Mouse (Mus musculus): ENCODE results near the gene Atp2a1. TPM values are rescaled to one million over a fixed set of nuclear protein-coding genes. Genes with fewer than 3 reads are reported as not detected.

Atp2a1 gene
- polyA plus RNA-seq, 1 experiment from 2014 or later: 12.7 TPM

GRCm38 (mm10) chr7:126397822-126398221, 65.1 kb downstream of the Atp2a1 start:
- Histone ChIP-seq H3K36me3 (no peaks in the 10 kb centered on the region), H3K4me3 (replicated peaks) (no peak overlapping the region), H3K9me3 (replicated peaks) (no peaks in the 10 kb centered on the region), H3K9ac (replicated peaks) (no peak overlapping the region), H3K4me2 (no peak overlapping the region), H3K27ac (replicated peaks) (no peak overlapping the region), H3K27me3 (replicated peaks) (no peaks in the 10 kb centered on the region), H3K4me1 (peaks cover 12% of the 10 kb centered on the region)
- WGBS: 90% methylated on average over 4 of the region's 4 CpGs
- ATAC-seq (ENCODE audit: low FRiP score): no peak

- no peaks in the 10 kb centered on the region for H3K36me3 ChIP-seq
- H3K27ac ChIP-seq (replicated peaks): no peak overlapping the region
- no peaks in the 10 kb centered on the region for H3K27me3 ChIP-seq (replicated peaks)
- no peak overlapping the region for H3K4me3 ChIP-seq (replicated peaks)
- H3K4me1 ChIP-seq: peaks cover 12% of the 10 kb centered on the region
- peak overlapping the region; percentile 37 for H3K4me2 ChIP-seq
- 58% methylated on average over 6 of the region's 6 CpGs for WGBS
- no peak for ATAC-seq (ENCODE audit: low FRiP score)
- H3K9ac ChIP-seq (replicated peaks): no peak overlapping the region
- H3K9me3 ChIP-seq (replicated peaks): no peaks in the 10 kb centered on the region
Measured at GRCm38 (mm10) chr7:126397221-126397620, 65.7 kb downstream of the Atp2a1 start.

GRCm38 (mm10) chr7:126396298-126397119, 66.4 kb downstream of the Atp2a1 start, which contains the start of gene Nfatc2ip:
Gene Nfatc2ip, minus strand, starts transcription at chr7:126396737.
- Histone ChIP-seq H3K36me3 (no peaks in the 10 kb centered on the region; the same call in 1 of the 2 replicates), H3K4me2 (peak within 1 kb of the TSS; percentile 91), H3K9ac (replicated peaks) (peak within 1 kb of the TSS; percentile 67), H3K9me3 (replicated peaks) (no peaks in the 10 kb centered on the region), H3K27ac (replicated peaks) (peak within 1 kb of the TSS; percentile 75), H3K27me3 (replicated peaks) (no peaks in the 10 kb centered on the region), H3K4me1 (peaks cover 12% of the 10 kb centered on the region), H3K4me3 (replicated peaks) (peak within 1 kb of the TSS; percentile 77)
- peak; percentile 100 for ATAC-seq (ENCODE audit: low FRiP score)
- under 1% methylated on average over 59 of the region's 59 CpGs for WGBS

Other genes with a start within 250 kb of the Atp2a1 start
- gene Sbk1, start 190.5 kb downstream of the Atp2a1 start, polyA plus RNA-seq (2015; fragmentation: Nextera tagmentation; extraction: Ambion mirVana): 143 and 182 TPM in 2 replicates
- gene Lat, start 93.5 kb downstream of the Atp2a1 start, polyA plus RNA-seq (2015; fragmentation: Nextera tagmentation; extraction: Ambion mirVana): 0.56 and 31.7 TPM in 2 replicates
- gene Spns1, start 85.7 kb downstream of the Atp2a1 start, polyA plus RNA-seq (2015; fragmentation: Nextera tagmentation; extraction: Ambion mirVana): 82.4 and 92.7 TPM in 2 replicates
- 2.4 and 2.8 TPM in 2 replicates for gene Nfatc2ip, start 66.4 kb downstream of the Atp2a1 start, polyA plus RNA-seq (2015; fragmentation: Nextera tagmentation; extraction: Ambion mirVana)
- 0.22 and 0.26 TPM in 2 replicates for gene Cd19, start 48.2 kb downstream of the Atp2a1 start, polyA plus RNA-seq (2015; fragmentation: Nextera tagmentation; extraction: Ambion mirVana)
- gene Rabep2, start 34.3 kb downstream of the Atp2a1 start, polyA plus RNA-seq (2015; fragmentation: Nextera tagmentation; extraction: Ambion mirVana): 22.2 and 22.9 TPM in 2 replicates
- gene Sh2b1, start 12.3 kb upstream of the Atp2a1 start, polyA plus RNA-seq (2015; fragmentation: Nextera tagmentation; extraction: Ambion mirVana): 69.4 and 69.6 TPM in 2 replicates
- gene Tufm, start 24.3 kb upstream of the Atp2a1 start, polyA plus RNA-seq (2015; fragmentation: Nextera tagmentation; extraction: Ambion mirVana): 139 and 147 TPM in 2 replicates
- gene Atxn2l, start 40.3 kb upstream of the Atp2a1 start, polyA plus RNA-seq (2015; fragmentation: Nextera tagmentation; extraction: Ambion mirVana): 66.0 and 69.5 TPM in 2 replicates
- 178 and 194 TPM in 2 replicates for gene Eif3c, start 103.3 kb upstream of the Atp2a1 start, polyA plus RNA-seq (2015; fragmentation: Nextera tagmentation; extraction: Ambion mirVana)
- 0.22 and 1.3 TPM in 2 replicates for gene Apobr, start 121.8 kb upstream of the Atp2a1 start, polyA plus RNA-seq (2015; fragmentation: Nextera tagmentation; extraction: Ambion mirVana)
- gene Cln3, start 122.7 kb upstream of the Atp2a1 start, polyA plus RNA-seq (2015; fragmentation: Nextera tagmentation; extraction: Ambion mirVana): 32.6 and 32.7 TPM in 2 replicates
- not detected in 2 replicates for gene Il27, start 131.8 kb upstream of the Atp2a1 start, polyA plus RNA-seq (2015; fragmentation: Nextera tagmentation; extraction: Ambion mirVana)
- gene Nupr1, start 167.8 kb upstream of the Atp2a1 start, polyA plus RNA-seq (2015; fragmentation: Nextera tagmentation; extraction: Ambion mirVana): 12.4 and 13.9 TPM in 2 replicates
- 53.2 and 64.5 TPM in 2 replicates for gene Sgf29, start 186.2 kb upstream of the Atp2a1 start, polyA plus RNA-seq (2015; fragmentation: Nextera tagmentation; extraction: Ambion mirVana)
- 3.4 and 5.1 TPM in 2 replicates for gene Sult1a1, start 213.3 kb upstream of the Atp2a1 start, polyA plus RNA-seq (2015; fragmentation: Nextera tagmentation; extraction: Ambion mirVana)
- 131 and 154 TPM in 2 replicates for gene Bola2, start 232.3 kb upstream of the Atp2a1 start, polyA plus RNA-seq (2015; fragmentation: Nextera tagmentation; extraction: Ambion mirVana)
- gene Slx1b, start 232.7 kb upstream of the Atp2a1 start, polyA plus RNA-seq (2015; fragmentation: Nextera tagmentation; extraction: Ambion mirVana): 13.9 and 18.2 TPM in 2 replicates
- 120 and 192 TPM in 2 replicates for gene Coro1a, start 244.7 kb upstream of the Atp2a1 start, polyA plus RNA-seq (2015; fragmentation: Nextera tagmentation; extraction: Ambion mirVana)

All from neural tube, embryonic 15.5 days (tissue).